Mouse (Mus musculus) stomach, embryonic 14.5 days (tissue): ENCODE results near the gene Abhd17b. TPM values are rescaled to one million over a fixed set of nuclear protein-coding genes. Genes with fewer than 3 reads are reported as not detected.

ENCODE experiments used
- ATAC-seq: fragments of 200-750 bp; cut with Nextera tagmentation; 2 replicates; pipeline ENCODE4 v1.8.0; 2017; ENCODE audit warnings: low read depth, moderate TSS enrichment; ENCODE audit not compliant: insufficient number of reproducible peaks, insufficient read depth, low FRiP score
- H3K27ac ChIP-seq: fragments of 300-500 bp; sonication (generic); 2 replicates; pipeline ENCODE4 v1.5.1; 2014; ENCODE audit warnings: mild to moderate bottlenecking, low read length, moderate library complexity, mixed read lengths
- H3K27me3 ChIP-seq: fragments of 300-500 bp; sonication (generic); 2 replicates; pipeline ENCODE4 v1.6.1; 2014; ENCODE audit warnings: low read length, control low read depth, mixed read lengths; ENCODE audit not compliant: control insufficient read depth, insufficient read depth
- H3K36me3 ChIP-seq: fragments of 300-500 bp; sonication (generic); 2 replicates; pipeline ENCODE4 v1.6.1; 2014; ENCODE audit warnings: mild to moderate bottlenecking, control low read depth, low read length, moderate library complexity, mixed read lengths; ENCODE audit not compliant: control insufficient read depth, insufficient read depth
- H3K4me1 ChIP-seq: fragments of 300-500 bp; sonication (generic); 2 replicates; pipeline ENCODE4 v1.6.1; 2014; ENCODE audit warnings: low read length, control low read depth, mixed read lengths; ENCODE audit not compliant: control insufficient read depth, insufficient read depth
- H3K4me2 ChIP-seq: fragments of 300-500 bp; sonication (generic); replicated peaks from 2 replicates; pipeline ENCODE4 v1.6.1; 2014; ENCODE audit warnings: low read depth, low read length, control low read depth
- H3K4me3 ChIP-seq: fragments of 300-500 bp; sonication (generic); 2 replicates; pipeline ENCODE4 v1.5.1; 2014; ENCODE audit warnings: low read depth, low read length, control low read depth
- H3K9ac ChIP-seq: fragments of 300-500 bp; sonication (generic); replicated peaks from 2 replicates; pipeline ENCODE4 v1.6.1; 2014; ENCODE audit warnings: low read depth, mild to moderate bottlenecking, control low read depth, low read length, moderate library complexity, mixed read lengths
- H3K9me3 ChIP-seq: fragments of 300-500 bp; sonication (generic); 2 replicates; pipeline ENCODE4 v1.6.1; 2016; ENCODE audit warnings: low read depth, low read length, control low read depth; ENCODE audit not compliant: control insufficient read depth
- WGBS: fragments of 180-500 bp; shearing (Covaris S2); extraction: QIAGEN DNeasy Blood & Tissue Kit; methylation state at CpG from one replicate; pipeline ENCODE4 v1.1.7; 2014; 5-methylcytosine and 5-hydroxymethylcytosine counted together
- polyA plus RNA-seq: library from polyadenylated mRNA; unstranded; fragments of >200 nt; fragmentation: Nextera tagmentation; extraction: Ambion mirVana; gene quantifications from 2 replicates; pipeline ENCODE4 v1.2.1, GENCODE M21; 2014

The Abhd17b gene
- polyA plus RNA-seq, 1 experiment from 2014 or later, result 26.5 TPM

- Histone ChIP-seq H3K4me1 (no peaks in the 10 kb centered on the region), H3K4me2 (no peak overlapping the region), H3K9me3 (no peaks in the 10 kb centered on the region), H3K27me3 (no peaks in the 10 kb centered on the region), H3K4me3 (no peak overlapping the region), H3K36me3 (no peaks in the 10 kb centered on the region), H3K9ac (no peak overlapping the region), H3K27ac (no peak overlapping the region)
- ATAC-seq, result no peak
- 75% methylated on average over 4 of the region's 4 CpGs for WGBS
These were observed 10.9 kb downstream of the Abhd17b start for GRCm38 (mm10) chr19:21663756-21664456.

- no peak overlapping the region for H3K27ac ChIP-seq
- no peak overlapping the region for H3K9ac ChIP-seq
- no peaks in the 10 kb centered on the region for H3K36me3 ChIP-seq
- H3K9me3 ChIP-seq, result no peaks in the 10 kb centered on the region; the same call in 1 of the 2 replicates
- ATAC-seq, result no peak
- no peaks in the 10 kb centered on the region for H3K4me1 ChIP-seq
- WGBS, result 88% methylated on average over 4 of the region's 4 CpGs
- no peak overlapping the region for H3K4me2 ChIP-seq
- no peak overlapping the region for H3K4me3 ChIP-seq
- H3K27me3 ChIP-seq, result no peaks in the 10 kb centered on the region
These were observed 16.7 kb downstream of the Abhd17b start for GRCm38 (mm10) chr19:21669650-21670049.

- Histone ChIP-seq H3K9ac (no peak overlapping the region), H3K4me1 (no peaks in the 10 kb centered on the region), H3K27me3 (no peaks in the 10 kb centered on the region), H3K36me3 (peaks cover 6% of the 10 kb centered on the region; the same call in 1 of the 2 replicates), H3K9me3 (no peaks in the 10 kb centered on the region; the same call in 1 of the 2 replicates), H3K4me3 (no peak overlapping the region), H3K27ac (no peak overlapping the region), H3K4me2 (no peak overlapping the region)
- no peak for ATAC-seq
- 98% methylated on average over 17 of the region's 17 CpGs for WGBS
These were observed 21.5 kb downstream of the Abhd17b start for GRCm38 (mm10) chr19:21674354-21675096.

- no peak overlapping the region for H3K4me2 ChIP-seq
- H3K4me1 ChIP-seq, result no peaks in the 10 kb centered on the region
These were observed 27.1 kb downstream of the Abhd17b start for GRCm38 (mm10) chr19:21680091-21680490.

GRCm38 (mm10) chr19:21680986-21681385 is 28.0 kb downstream of the Abhd17b start:
- H3K4me1 ChIP-seq, result no peaks in the 10 kb centered on the region
- H3K36me3 ChIP-seq, result peaks cover 16% of the 10 kb centered on the region
- no peak overlapping the region for H3K4me2 ChIP-seq
- H3K9me3 ChIP-seq, result no peaks in the 10 kb centered on the region
- 95% methylated on average over 10 of the region's 10 CpGs for WGBS
- H3K27ac ChIP-seq, result no peak overlapping the region
- H3K9ac ChIP-seq, result no peak overlapping the region
- no peak for ATAC-seq
- H3K4me3 ChIP-seq, result no peak overlapping the region
- no peaks in the 10 kb centered on the region for H3K27me3 ChIP-seq

More at GRCm38 (mm10) chr19:21680091-21680490, 27.1 kb downstream of the Abhd17b start:
- 95% methylated on average over 3 of the region's 3 CpGs for WGBS
- no peak overlapping the region for H3K4me3 ChIP-seq
- H3K27me3 ChIP-seq, result no peaks in the 10 kb centered on the region
- no peak for ATAC-seq
- no peak overlapping the region for H3K27ac ChIP-seq
- no peaks in the 10 kb centered on the region for H3K9me3 ChIP-seq
- H3K9ac ChIP-seq, result no peak overlapping the region
- H3K36me3 ChIP-seq, result peaks cover 16% of the 10 kb centered on the region; the same call in 1 of the 2 replicates

GRCm38 (mm10) chr19:21713260-21714031 is 60.5 kb downstream of the Abhd17b start:
- H3K4me1 ChIP-seq, result no peaks in the 10 kb centered on the region
- no peak overlapping the region for H3K27ac ChIP-seq
- no peak for ATAC-seq
- no peaks in the 10 kb centered on the region for H3K36me3 ChIP-seq
- H3K4me2 ChIP-seq, result no peak overlapping the region
- no peak overlapping the region for H3K4me3 ChIP-seq
- H3K27me3 ChIP-seq, result no peaks in the 10 kb centered on the region
- no peak overlapping the region for H3K9ac ChIP-seq
- 68% methylated on average over 3 of the region's 3 CpGs for WGBS
- no peaks in the 10 kb centered on the region for H3K9me3 ChIP-seq

- 64% methylated on average over 10 of the region's 10 CpGs for WGBS
These were observed 61.4 kb downstream of the Abhd17b start for GRCm38 (mm10) chr19:21714278-21714883.

GRCm38 (mm10) chr19:21715005-21715442 is 62.0 kb downstream of the Abhd17b start:
- 56% methylated on average over 10 of the region's 10 CpGs for WGBS
- Histone ChIP-seq H3K27me3 (no peaks in the 10 kb centered on the region), H3K4me3 (no peak overlapping the region), H3K4me1 (no peaks in the 10 kb centered on the region), H3K9ac (no peak overlapping the region), H3K27ac (no peak overlapping the region), H3K36me3 (no peaks in the 10 kb centered on the region), H3K9me3 (no peaks in the 10 kb centered on the region), H3K4me2 (no peak overlapping the region)
- ATAC-seq, result no peak

More at GRCm38 (mm10) chr19:21714278-21714883, 61.4 kb downstream of the Abhd17b start:
- Histone ChIP-seq H3K9ac (no peak overlapping the region), H3K9me3 (no peaks in the 10 kb centered on the region), H3K36me3 (no peaks in the 10 kb centered on the region), H3K4me3 (no peak overlapping the region), H3K27me3 (no peaks in the 10 kb centered on the region), H3K4me2 (no peak overlapping the region), H3K4me1 (no peaks in the 10 kb centered on the region), H3K27ac (no peak overlapping the region)
- ATAC-seq, result no peak
